Mouse (Mus musculus) ES-E14 (cell line): Measurements from ENCODE around the gene Cd40.

Source experiments
- CHD2 ChIP-seq: IDR thresholded peaks from 2 replicates; pipeline ENCODE4 v1.6.1; 2014; ENCODE audit warnings: mild to moderate bottlenecking, low read depth, low read length, inconsistent platforms
- HCFC1 ChIP-seq: IDR thresholded peaks from 2 replicates; pipeline ENCODE4 v1.6.1; 2012; ENCODE audit warnings: low read length, inconsistent platforms, borderline replicate concordance; ENCODE audit not compliant: insufficient read depth
- MAFK ChIP-seq: IDR thresholded peaks from 2 replicates; pipeline ENCODE4 v1.6.1; 2014; ENCODE audit warnings: mild to moderate bottlenecking, low read depth, low read length, inconsistent platforms; ENCODE audit not compliant: insufficient read depth

DNA sequence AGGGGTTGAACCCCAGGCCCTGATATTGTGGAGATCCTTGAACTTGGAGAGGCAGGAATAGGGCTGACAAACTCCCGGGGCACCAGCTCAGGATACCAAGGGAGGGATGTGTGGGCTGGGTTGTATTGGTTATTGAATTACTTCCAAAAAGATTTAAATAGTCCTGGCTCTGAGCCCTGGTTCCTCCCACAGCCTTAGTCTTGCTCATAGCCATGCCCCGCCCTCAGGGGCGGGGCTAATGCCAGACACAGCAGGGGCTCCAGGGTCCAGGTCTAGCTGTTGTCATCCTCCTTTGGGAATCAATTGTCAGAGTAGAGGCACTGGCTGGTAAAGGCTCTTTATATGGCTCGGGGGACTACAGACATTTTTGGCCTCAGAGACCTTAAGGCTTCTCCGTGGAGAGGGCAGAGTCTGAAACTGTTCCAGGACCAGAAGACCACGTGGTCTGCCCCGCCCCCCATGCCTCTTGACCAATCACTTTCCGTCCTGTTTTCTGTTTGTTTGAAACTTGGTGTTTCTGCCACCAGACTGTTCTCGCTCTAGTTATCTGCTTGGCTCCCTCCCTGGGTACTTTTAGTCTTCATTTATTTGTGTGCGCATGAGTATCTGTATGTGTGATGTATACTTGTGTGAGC, 65.9 kb downstream of the Cd40 start:
- no peak for TF ChIP-seq CHD2
- TF ChIP-seq MAFK, result no peak
- TF ChIP-seq HCFC1, result no peak
